Mouse (Mus musculus) megakaryocyte progenitor cell, adult 5-6 weeks (primary cell): ENCODE results near the gene Flywch2. TPM values are rescaled to one million over a fixed set of nuclear protein-coding genes. Genes with fewer than 3 reads are reported as not detected.
A peak's percentile ranks its signal among the peaks of the same experiment; 100 is the strongest.

Source experiments
- ATAC-seq: replicated peaks from 2 replicates; pipeline ENCODE4 v1.8.0; 2016; ENCODE audit warnings: mild to moderate bottlenecking, moderate TSS enrichment, inconsistent platforms; ENCODE audit not compliant: poor library complexity
- total RNA-seq, 2 experiments: library from RNA; stranded (forward) in 1 of 2; stranded (reverse) in 1 of 2; fragments of 157-497, 149-512 nt in 1 of 2; fragments of 200-1000 nt in 1 of 2; gene quantifications; 2 replicates each; pipeline versions ENCODE4 v1.2.3 to v1.2.4; 2015 to 2017

The Flywch2 gene
- 1.1 and 3.3 TPM in 2 replicates for total RNA-seq (2015)
- not detected in 2 replicates for total RNA-seq (2017)

DNA sequence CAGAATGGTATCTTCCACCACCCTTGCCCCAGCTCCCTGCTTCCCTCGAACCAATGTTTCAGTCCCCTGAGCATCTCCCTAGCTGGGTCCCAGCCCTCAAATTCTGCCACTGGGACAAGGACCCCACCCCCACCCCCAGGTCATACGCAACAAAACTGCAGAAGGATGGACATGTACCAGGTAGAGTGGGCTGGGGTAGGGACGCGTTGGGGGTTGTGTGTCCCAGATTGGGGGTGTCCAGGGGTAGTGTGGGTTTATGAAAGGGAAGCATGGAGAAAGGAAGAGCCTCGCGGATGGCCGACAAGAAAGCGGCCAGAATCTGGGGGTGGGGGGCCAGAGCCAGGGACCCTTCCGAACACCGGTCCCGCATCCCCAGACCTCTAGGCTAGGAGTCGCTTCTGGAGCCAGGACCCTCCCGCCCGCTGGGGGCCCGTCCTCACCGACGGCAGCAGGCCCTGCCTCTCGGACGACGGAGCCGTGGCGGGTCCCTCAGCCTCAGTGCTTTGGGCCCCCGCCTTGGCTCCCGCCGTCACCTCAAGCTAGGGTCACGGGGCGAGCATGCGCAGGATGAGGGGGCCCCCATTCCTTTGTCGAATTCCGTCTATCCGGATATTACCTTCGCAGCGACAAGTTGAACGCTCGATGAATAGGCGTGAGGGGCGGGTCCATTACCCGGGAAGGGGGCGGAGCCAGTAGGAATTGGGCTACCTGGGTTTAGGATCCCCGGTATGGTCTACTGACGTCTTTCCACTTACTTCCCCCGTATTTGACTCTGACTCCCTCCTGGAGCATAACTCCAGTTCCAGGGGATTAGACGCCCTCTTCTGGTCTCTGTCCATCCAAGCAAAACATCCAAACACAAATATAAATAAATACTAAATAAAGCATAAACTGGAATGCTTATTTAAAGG, at the start of gene Flywch2:
Flywch2 (minus strand) TSS at position 521 of the 911 bp plus-strand sequence.
- ATAC-seq = peak; percentile 70

- ATAC-seq = no peak
Observed at GRCm38 (mm10) chr17:23831201-23831600, 45.3 kb upstream of the Flywch2 start.

- peak; percentile 88 for ATAC-seq
Observed at GRCm38 (mm10) chr17:23829064-23829619, 43.3 kb upstream of the Flywch2 start, which contains the start of gene Elob. TSS of gene Elob (minus strand) at chr17:23829136.

GRCm38 (mm10) chr17:23828271-23829001, 42.6 kb upstream of the Flywch2 start:
- ATAC-seq = peak; percentile 28

DNA sequence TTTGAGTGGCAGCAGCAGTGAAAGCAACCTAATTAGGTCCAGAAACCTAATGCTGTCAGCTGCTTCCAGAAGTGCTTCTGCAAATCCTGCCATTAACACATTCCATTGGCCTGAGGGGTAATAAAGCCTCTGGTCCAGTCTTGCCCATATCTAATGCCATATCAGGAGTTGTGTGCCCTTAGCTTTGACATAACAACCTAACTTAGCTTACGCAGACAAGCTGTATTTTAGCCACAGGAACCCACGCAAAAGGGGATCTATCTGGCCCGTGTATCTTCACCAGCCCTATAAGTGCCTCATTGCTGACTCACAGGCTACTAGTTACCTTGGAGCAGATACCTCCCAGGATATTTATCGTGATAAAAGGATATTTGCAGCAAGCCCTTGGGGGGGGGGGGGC, 39.7 kb upstream of the Flywch2 start:
- no peak for ATAC-seq

GRCm38 (mm10) chr17:23823614-23824013, 37.7 kb upstream of the Flywch2 start:
- ATAC-seq = no peak

DNA sequence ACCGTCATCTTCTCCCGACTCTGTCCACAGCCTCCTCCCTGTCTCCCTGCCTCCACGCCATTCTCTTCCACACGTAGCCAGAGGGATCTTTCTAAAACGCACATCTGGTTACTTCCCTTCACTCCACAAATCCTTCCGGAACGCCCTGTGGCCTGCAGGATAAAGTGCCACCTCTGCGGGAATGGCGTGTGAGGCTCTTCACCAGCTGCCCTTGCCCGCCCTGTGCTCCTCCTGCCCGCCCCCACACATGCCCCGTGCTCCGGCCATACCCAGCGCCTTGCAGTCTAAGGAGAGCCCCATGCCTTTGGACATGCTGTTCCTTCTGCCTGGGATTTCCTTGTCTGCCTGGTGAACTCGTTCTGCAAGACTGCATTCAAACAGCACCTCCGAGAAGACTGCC, 37.1 kb upstream of the Flywch2 start:
- ATAC-seq = no peak

GRCm38 (mm10) chr17:23822094-23822493, 36.2 kb upstream of the Flywch2 start:
- no peak for ATAC-seq

GRCm38 (mm10) chr17:23820731-23821130, 34.9 kb upstream of the Flywch2 start:
- no peak for ATAC-seq

- ATAC-seq = no peak
Observed at GRCm38 (mm10) chr17:23819235-23819634, 33.4 kb upstream of the Flywch2 start.

DNA sequence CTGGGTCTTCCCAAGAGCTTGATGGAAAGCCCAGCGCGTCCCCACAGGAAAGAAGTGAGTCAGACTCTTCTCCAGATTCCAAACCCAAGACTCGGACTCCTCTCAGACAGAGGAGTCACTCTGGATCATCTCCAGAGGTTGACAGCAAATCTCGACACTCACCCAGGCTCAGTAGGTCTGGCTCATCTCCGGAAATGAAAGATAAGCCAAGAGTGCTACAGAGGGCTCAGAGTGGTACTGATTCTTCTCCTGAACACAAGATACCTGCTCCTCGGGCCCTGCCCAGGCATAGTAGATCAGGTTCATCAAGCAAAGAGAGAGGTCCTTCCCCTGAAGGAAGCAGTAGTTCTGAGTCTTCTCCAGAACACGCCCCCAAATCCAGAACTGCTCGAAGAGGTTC, 32.7 kb upstream of the Flywch2 start:
- no peak for ATAC-seq

DNA sequence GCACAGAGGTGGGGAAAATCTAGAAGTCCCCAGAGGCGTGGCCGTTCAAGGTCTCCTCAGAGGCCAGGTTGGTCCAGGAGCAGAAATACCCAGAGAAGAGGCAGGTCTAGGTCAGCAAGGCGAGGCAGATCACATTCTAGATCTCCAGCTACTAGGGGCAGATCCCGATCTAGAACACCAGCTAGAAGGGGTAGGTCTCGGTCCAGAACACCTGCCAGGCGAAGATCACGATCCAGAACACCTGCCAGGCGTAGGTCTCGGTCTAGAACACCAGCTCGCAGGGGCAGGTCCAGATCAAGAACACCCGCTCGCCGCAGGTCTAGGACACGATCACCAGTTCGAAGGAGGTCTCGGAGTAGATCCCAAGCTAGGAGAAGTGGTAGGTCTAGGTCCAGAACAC, 29.8 kb upstream of the Flywch2 start:
- ATAC-seq = no peak

DNA sequence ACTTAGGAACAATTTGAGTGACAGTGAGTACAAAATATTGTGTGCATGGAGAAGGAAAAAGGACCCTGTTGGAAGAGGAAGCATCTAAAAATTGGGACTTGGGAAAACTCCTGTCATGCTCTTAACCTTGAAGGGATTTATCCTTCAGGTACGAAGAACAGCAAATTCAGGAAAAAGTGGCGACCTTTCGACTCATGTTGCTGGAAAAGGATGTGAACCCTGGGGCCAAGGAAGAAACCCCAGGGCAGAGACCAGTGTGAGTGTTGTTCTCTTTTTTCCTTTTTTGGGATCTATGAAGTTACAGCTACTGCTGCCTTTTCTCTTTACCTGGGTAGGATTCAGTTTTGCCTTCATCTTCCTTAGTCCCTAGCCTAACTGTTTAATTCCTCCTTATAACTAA, 22.0 kb upstream of the Flywch2 start:
- no peak for ATAC-seq

GRCm38 (mm10) chr17:23806867-23807266, 21.0 kb upstream of the Flywch2 start:
- ATAC-seq = peak; percentile 7

DNA sequence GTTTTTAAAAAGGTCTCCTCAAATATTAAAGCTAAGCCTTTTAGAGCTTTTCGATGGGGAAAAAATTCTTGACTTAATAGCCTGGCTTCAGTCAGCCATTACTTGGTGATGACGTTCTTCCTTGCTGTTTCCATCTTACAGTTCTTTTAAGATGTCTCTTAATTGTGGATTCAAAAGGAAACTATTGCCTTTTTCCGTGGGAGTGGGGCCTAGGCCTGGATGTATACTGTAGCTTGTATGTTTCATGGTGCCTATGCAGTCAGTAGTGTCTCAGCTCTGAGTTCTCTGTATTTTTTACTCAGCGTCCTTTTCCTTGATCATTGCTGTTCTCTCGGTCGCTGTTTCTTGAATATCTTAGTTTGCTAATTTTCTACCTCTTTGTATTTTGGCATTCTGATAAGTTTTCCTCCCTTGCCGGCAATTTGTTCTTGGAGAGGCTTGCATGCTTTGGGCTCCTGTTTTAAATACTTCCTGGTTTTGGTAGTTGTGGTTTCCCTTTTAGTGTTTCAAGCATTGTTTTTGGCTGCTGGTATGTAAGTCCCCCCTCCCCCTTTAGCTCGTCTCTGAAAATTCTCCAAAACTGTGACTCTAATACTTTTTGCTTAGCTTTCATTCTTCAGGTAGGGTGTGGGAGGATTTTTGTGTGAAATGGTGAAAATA, 18.7 kb upstream of the Flywch2 start:
- no peak for ATAC-seq

GRCm38 (mm10) chr17:23803366-23804041, 17.6 kb upstream of the Flywch2 start:
- peak; percentile 41 for ATAC-seq

DNA sequence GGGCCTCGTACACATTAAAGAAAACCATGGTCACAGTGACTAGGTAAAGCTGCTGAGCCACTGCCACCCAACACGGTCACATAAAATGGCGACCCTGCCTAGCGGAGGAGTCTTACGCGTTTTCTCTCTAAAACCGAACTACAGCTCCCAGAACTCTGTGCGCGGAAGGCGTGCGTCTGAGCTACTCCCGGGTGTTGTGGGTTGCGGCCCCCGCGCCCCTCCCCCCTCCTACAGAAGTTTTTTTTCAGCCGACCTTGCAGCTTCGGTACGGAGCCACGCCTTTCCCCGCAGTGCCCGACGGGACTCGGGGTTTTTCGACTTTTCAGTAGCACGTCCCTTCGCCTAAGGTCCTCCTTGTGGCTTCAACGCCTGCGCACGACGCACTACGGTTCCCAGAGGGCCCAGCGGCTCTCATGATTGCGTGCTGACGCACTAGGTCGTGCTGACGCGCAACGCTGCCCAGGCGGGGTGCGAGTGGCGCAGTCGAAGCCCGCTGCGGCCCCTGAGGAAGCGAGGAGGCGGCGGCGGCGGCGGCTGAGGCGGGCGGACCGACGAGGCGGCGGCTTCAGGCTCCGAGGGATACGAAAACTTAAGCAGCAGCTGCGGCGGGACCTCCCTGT, 17.0 kb upstream of the Flywch2 start:
- peak; percentile 90 for ATAC-seq

- no peak for ATAC-seq
Observed at GRCm38 (mm10) chr17:23801627-23802026, 15.7 kb upstream of the Flywch2 start.

DNA sequence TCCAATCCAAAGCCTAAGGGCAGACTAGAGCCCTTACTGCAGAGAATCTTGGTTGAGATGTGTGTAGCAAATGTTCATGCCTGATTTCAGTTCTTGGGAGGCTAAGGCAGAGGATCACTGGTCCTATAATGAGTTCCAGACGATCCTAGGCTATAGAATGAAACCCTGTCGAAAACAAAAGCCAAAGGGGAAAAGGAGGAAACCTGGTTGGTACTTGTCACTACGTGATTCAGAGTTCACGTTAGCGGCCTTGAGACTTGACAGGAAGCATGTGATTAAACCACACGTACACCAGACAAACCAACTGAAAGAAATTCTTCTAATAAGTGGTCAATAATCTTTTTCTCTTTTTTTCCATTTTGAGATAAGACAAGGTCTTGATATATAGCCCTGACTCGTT, 11.4 kb upstream of the Flywch2 start:
- peak; percentile 46 for ATAC-seq

DNA sequence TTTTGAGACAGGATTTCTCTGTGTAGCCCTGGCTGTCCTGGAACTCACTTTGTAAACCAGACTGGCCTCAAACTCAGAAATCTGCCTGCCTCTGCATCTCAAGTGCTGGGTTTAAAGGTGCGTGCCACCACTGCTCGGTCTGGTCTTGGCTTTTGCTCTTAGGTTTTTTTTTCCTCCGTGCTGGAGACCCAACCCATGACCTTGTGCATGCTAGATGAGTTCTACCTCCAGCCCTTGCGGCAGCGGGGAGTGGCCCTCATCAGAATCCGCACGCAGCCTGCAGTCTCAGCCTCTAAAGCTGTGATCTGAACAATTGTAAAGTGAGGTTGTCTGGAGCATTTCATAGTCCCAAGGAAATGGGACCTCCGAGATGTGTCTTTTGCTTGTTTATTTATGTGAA, 9.4 kb upstream of the Flywch2 start:
- ATAC-seq = no peak
